Mouse (Mus musculus): Measurements from ENCODE around the gene Haus3. TPM values are rescaled to one million over a fixed set of nuclear protein-coding genes. Genes with fewer than 3 reads are reported as not detected.

Gene Haus3
- total RNA-seq, 2 experiments from 2014 or later, result 5.3 TPM

GRCm38 (mm10) chr5:34186961-34187391, 17.6 kb upstream of the Haus3 start:
- peak; percentile 76 for DNase-seq

- DNase-seq, result peak in 1 of 2 experiments; percentile 50
Observed at GRCm38 (mm10) chr5:34186391-34186790, 17.1 kb upstream of the Haus3 start.

GRCm38 (mm10) chr5:34185791-34186190, 16.5 kb upstream of the Haus3 start:
- DNase-seq, result no peak

GRCm38 (mm10) chr5:34185051-34185580, 15.8 kb upstream of the Haus3 start:
- no peak for DNase-seq

GRCm38 (mm10) chr5:34183976-34184375, 14.6 kb upstream of the Haus3 start:
- DNase-seq, result no peak

- DNase-seq, result peak; percentile 82 to 92
Observed at GRCm38 (mm10) chr5:34183156-34183880, 14.0 kb upstream of the Haus3 start.

- DNase-seq, result peak; percentile 60 to 80
Observed at GRCm38 (mm10) chr5:34182486-34182885, 13.2 kb upstream of the Haus3 start.

GRCm38 (mm10) chr5:34177821-34178220, 8.5 kb upstream of the Haus3 start:
- DNase-seq, result no peak

GRCm38 (mm10) chr5:34177091-34177490, 7.8 kb upstream of the Haus3 start:
- no peak for DNase-seq

GRCm38 (mm10) chr5:34176691-34177090, 7.4 kb upstream of the Haus3 start:
- DNase-seq, result no peak

- DNase-seq, result no peak
Observed at GRCm38 (mm10) chr5:34175403-34175694, 6.0 kb upstream of the Haus3 start.

GRCm38 (mm10) chr5:34174550-34175402, 5.4 kb upstream of the Haus3 start:
- no peak for DNase-seq

GRCm38 (mm10) chr5:34174021-34174420, 4.7 kb upstream of the Haus3 start:
- DNase-seq, result no peak

- DNase-seq, result peak; percentile 46 to 68
Observed at GRCm38 (mm10) chr5:34170726-34171125, 1.4 kb upstream of the Haus3 start.

GRCm38 (mm10) chr5:34169954-34170353, 627 bp upstream of the Haus3 start:
- DNase-seq, result no peak

GRCm38 (mm10) chr5:34167857-34168256, 1.5 kb downstream of the Haus3 start:
- no peak for DNase-seq

- DNase-seq, result no peak
Observed at GRCm38 (mm10) chr5:34165793-34166192, 3.5 kb downstream of the Haus3 start.

GRCm38 (mm10) chr5:34148476-34148875, 20.9 kb downstream of the Haus3 start:
- DNase-seq, result no peak

- DNase-seq, result no peak
Observed at GRCm38 (mm10) chr5:34147554-34147953, 21.8 kb downstream of the Haus3 start.

- DNase-seq, result peak; percentile 40 to 58
Observed at GRCm38 (mm10) chr5:34139751-34140150, 29.6 kb downstream of the Haus3 start.

GRCm38 (mm10) chr5:34132731-34133130, 36.6 kb downstream of the Haus3 start:
- DNase-seq, result no peak

- no peak for DNase-seq
Observed at GRCm38 (mm10) chr5:34124131-34124530, 45.2 kb downstream of the Haus3 start.

GRCm38 (mm10) chr5:34119121-34119856, 50.0 kb downstream of the Haus3 start:
- no peak for DNase-seq
